Comparison of ENCODE assay signal across 8 mouse cellular contexts in genomic region chr2:93470849-93471576, GRCm38 (mm10). TPM values are rescaled to one million over a fixed set of nuclear protein-coding genes. Genes with fewer than 3 reads are reported as not detected.
DNase-seq lines count a peak whose midpoint lies in the region; ATAC-seq lines count a peak whose summit lies in the region.

No protein-coding gene starts in this region.

- no peaks in the 10 kb centered on the region for H3K36me3 ChIP-seq in hindbrain, embryonic 16.5 days (ENCODE audit: control insufficient read depth, insufficient read depth, low read length)

- peak; percentile 25; the same call in 1 of the 2 replicates for ATAC-seq in hindbrain, embryonic 16.5 days

- H3K27ac ChIP-seq in hindbrain, embryonic 16.5 days (ENCODE audit: low read depth, low read length) = no peak overlapping the region

- no peak overlapping the region for H3K4me2 ChIP-seq in hindbrain, embryonic 16.5 days (ENCODE audit: low read length)

- no peaks in the 10 kb centered on the region for H3K27me3 ChIP-seq in hindbrain, embryonic 16.5 days (replicated peaks; ENCODE audit: control insufficient read depth, insufficient read depth, low read length)

- peak; percentile 69 for DNase-seq in R1 (ENCODE audit: low read depth, low spot score)
- peak; percentile 85 to 89 for DNase-seq in cerebellum, postnatal 36 days
- peak; percentile 86 for DNase-seq in gastrocnemius, adult 18-20 months (ENCODE audit: low spot score)
- DNase-seq in left cerebral cortex, adult 11 months (ENCODE audit: low spot score) = peak; percentile 79
- peak; percentile 94 for DNase-seq in lung, postnatal 36 days
- peak; percentile 91 to 93 for DNase-seq in right cerebral cortex, adult 2 months (ENCODE audit: low spot score in 2 of 2)
- peak; percentile 40 for DNase-seq in urinary bladder, postnatal 10 days (ENCODE audit: low spot score)

- no peaks in the 10 kb centered on the region for H3K9me3 ChIP-seq in hindbrain, embryonic 16.5 days (ENCODE audit: control insufficient read depth, low read length)

- H3K9ac ChIP-seq in hindbrain, embryonic 16.5 days (ENCODE audit: low read depth, low read length) = no peak overlapping the region

- H3K4me1 ChIP-seq in hindbrain, embryonic 16.5 days (ENCODE audit: control insufficient read depth, insufficient read depth, low read depth, low read length) = peaks cover 2% of the 10 kb centered on the region; the same call in 1 of the 2 replicates

- no peak overlapping the region for H3K4me3 ChIP-seq in hindbrain, embryonic 16.5 days (ENCODE audit: low read length)

- WGBS in hindbrain, embryonic 16.5 days = 11% methylated on average over 3 of the region's 3 CpGs

RNA-seq across cellular contexts. Expression of gene Cd82, which starts 8.1 kb away (rescaled TPM):
- total RNA-seq in gastrocnemius, adult 18-20 months (2021) = 1 to 10 TPM; 8.5 to 9.4 TPM
- polyA plus RNA-seq in hindbrain, embryonic 16.5 days (2015; fragmentation: Nextera tagmentation; extraction: Ambion mirVana) = 24.5 and 26.8 TPM in 2 replicates

Comparison
In these comparisons a context has a peak if more than half of its experiments do, and no peak if none do; other contexts are left out.
1. DNase-seq: peak in every context shown above with its lines; median percentile 94 in lung, postnatal 36 days; 92 in right cerebral cortex, adult 2 months; 87 in cerebellum, postnatal 36 days; 86 in gastrocnemius, adult 18-20 months; 79 in left cerebral cortex, adult 11 months; 69 in R1; 40 in urinary bladder, postnatal 10 days.